Mouse (Mus musculus) left cerebral cortex, postnatal 4 days (tissue): ENCODE results near the gene Angptl1. TPM values are rescaled to one million over a fixed set of nuclear protein-coding genes. Genes with fewer than 3 reads are reported as not detected.

ENCODE experiments used
- DNase-seq: peaks from one replicate; pipeline ENCODE4 v3.0.0-alpha.2; 2022
- intact Hi-C: fragments of 180-260 bp; cut with DNase I; formaldehyde crosslinking; loops from one replicate; pipeline ENCODE4 v1.15.1; 2025
- total RNA-seq, 2 experiments: library from RNA; stranded (reverse); gene quantifications; 2 replicates each; pipeline ENCODE4 v1.2.3; 2021

Angptl1 gene
- total RNA-seq = under 1 TPM in 1 of 2 experiments, not detected in 1; 0.34 TPM

GRCm38 (mm10) chr1:156838177-156838576, at the start of gene Angptl1:
TSS of gene Angptl1 (plus strand) at chr1:156838562.
- no peak for DNase-seq
- intact Hi-C loops = no loop called here

- no peak for DNase-seq
- intact Hi-C loops = no loop called here
Measured at GRCm38 (mm10) chr1:156789844-156790490, 48.4 kb upstream of the Angptl1 start.

- DNase-seq = no peak
- intact Hi-C loops = no loop called here
Measured at GRCm38 (mm10) chr1:156796251-156796650, 42.1 kb upstream of the Angptl1 start.

DNA sequence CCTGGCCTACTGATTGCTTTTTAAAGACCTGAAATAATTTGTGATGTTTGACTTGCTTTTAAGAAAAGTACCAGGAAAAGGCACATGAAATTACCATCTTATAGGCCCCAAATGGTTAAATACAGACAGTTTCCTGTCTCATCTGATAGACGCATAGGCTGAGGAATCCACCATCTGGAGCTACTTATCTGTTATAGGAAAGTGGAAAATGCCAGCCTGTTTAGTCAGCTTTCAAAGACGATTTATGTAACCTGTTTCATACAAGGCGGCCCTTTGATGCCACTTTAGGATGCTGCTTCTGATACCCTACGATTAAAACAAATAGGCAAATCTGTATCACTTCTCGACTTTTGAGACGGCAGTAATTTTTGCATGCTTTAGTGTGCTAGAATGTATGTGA, 37.1 kb upstream of the Angptl1 start:
- intact Hi-C loops = no loop called here
- no peak for DNase-seq

DNA sequence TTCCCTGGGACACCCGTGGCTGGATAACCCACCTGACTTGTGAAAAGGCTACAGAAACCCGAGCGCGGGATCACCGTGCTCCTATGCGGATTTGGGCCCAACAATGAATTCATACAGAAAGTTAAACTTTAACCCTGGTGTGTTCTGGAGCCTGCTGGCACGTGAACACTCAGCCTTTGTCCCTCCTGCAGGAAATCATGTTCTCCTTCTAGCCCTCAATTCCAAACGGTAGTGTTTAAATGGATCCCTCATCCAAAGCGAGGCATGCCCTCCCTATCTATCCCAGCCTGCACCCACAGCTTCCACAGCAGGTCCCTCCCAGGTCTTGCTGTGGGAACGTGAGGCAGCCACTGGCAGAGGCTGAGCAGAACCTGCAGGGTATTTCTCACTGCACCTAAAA, 30.0 kb upstream of the Angptl1 start:
- no peak for DNase-seq
- intact Hi-C loops = no loop called here

- no peak for DNase-seq
- intact Hi-C loops = no loop called here
Measured at GRCm38 (mm10) chr1:156811928-156812327, 26.4 kb upstream of the Angptl1 start.

DNA sequence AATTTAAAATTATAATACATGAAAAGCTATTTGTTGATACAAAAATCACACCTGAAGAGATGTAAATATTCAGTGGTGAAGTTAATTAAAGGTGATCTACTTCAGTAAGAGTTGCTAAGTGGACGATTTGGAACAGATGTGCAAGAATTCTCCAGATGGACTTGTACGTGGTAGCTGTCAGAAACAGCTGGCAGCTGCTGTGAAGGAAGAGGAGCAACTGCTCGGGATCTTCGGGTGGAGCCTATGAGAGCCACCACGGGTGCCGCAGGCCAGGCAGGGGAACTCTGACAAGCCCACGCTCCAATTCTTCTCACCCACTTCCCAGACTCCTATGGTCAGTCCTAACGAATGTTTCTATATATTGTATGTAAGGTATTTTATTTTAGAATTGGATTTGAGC, 25.6 kb upstream of the Angptl1 start:
- intact Hi-C loops = no loop called here
- no peak for DNase-seq

DNA sequence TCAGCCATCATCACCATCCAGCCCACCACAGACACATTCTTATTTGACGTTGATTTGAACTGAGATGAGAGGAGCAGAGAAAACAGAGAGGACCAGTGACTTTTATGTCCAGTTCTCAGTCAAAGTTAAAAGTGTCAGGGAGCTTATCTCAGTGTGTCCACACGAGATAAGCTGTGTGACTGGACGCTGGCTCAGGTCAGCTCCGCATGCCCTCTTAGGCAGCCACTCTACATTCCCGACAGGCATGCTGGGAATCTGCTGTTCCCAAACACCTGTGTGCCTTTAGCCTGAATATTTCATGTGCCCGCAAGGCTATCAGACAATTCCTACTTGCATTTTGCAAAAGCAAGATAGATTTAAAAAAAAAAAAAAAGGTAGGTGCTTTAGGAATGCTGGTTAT, 24.9 kb upstream of the Angptl1 start:
- intact Hi-C loops = no loop called here
- no peak for DNase-seq

GRCm38 (mm10) chr1:156819236-156819635, 19.1 kb upstream of the Angptl1 start:
- intact Hi-C loops = no loop called here
- DNase-seq = no peak

DNA sequence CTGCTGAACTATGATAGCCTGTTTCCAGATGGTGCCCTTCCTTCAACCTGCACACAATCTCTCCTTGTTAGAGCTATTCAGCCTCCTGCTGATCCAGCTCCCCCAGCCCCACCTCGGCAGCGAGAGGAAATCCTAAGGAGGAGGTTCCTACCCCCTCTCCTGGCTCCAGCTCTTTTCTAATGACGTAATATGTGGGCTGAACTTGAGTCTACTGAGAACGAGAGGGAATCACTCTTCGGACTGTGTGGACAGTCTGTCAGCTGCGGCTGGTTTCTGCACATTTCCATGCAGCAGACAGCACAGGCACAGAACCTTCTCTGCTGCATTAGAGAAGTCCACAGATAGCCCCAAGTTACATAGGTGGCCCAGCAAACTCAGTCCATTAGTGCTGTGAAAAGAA, 333 bp downstream of the Angptl1 start:
- DNase-seq = peak; percentile 40
- intact Hi-C loops = no loop called here

DNA sequence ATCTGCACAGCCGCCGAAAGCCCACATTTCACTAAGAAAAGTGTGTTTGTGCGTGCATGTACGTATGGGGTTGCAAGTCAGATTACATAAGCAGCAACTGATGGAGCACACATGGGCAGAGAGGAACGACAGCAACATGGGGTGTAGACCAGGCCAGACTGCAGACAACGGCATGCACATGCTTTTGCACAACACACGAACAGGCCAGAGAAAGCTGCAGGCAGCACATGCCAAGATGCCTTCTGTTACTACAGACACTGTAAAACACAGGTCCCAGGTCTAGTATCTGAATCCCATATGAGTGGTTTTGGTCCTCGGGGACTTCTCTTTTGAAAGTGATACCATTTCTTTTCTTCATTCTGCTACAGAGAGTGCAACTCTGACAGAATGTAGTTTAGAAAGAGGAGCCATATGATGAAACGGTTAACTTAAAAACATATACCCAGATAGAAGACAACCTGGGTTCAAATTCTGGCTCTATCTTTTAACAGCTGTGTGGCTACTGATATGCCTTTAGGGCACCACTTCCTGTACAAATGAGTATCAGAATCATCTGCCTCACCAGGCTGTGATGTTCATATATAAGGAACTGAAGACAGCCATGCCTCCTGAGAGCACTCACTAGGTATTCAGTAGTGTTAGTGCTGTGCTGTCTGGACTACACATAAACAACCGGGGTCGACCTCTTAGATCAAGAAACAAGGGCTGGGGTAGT, 3.4 kb downstream of the Angptl1 start:
- DNase-seq = peak; percentile 4
- intact Hi-C loops = no loop called here

DNA sequence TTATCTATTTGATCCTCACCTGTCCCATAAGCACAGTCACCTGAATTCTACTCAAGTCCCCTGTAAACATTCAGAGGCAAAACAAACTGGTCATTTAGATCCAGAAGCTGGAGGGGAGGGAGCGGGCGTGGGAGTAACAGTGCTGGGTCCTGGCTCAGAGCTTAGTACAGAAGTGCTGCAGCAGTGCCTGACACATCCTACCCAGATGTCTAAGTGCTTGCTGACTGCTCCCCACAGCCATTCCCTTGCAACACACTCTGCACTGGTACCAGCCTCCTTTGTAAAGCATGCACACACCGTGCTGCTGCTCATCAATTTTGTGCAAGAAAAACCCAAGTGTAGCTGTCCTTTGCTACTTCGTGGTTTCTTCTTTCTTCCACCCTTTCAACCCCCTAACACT, 8.7 kb downstream of the Angptl1 start:
- DNase-seq = no peak
- intact Hi-C loops = no loop called here

DNA sequence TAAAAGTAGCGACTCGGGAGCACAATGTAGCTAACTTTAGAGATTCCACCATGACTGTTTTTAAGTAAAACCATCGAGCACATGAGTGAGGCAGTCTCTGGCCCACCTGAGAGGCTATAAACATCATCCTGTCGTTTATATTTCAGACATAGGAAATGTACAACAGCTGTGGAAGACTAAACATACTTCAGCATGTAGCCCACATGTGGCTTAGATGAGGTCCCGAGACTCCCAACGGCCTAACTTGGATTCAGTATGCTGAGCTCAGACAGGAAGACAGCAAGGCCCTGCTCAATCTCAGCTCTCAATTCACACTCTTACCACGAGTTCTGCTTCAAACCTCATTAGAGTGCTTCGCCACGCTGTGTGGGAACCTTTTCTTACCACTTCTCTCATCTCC, 14.0 kb downstream of the Angptl1 start:
- intact Hi-C loops = no loop called here
- DNase-seq = no peak

GRCm38 (mm10) chr1:156852872-156853271, 14.5 kb downstream of the Angptl1 start:
- no peak for DNase-seq
- intact Hi-C loops = no loop called here

GRCm38 (mm10) chr1:156854558-156854957, 16.2 kb downstream of the Angptl1 start:
- DNase-seq = no peak
- intact Hi-C loops = no loop called here

GRCm38 (mm10) chr1:156856666-156857065, 18.3 kb downstream of the Angptl1 start:
- intact Hi-C loops = no loop called here
- DNase-seq = no peak

DNA sequence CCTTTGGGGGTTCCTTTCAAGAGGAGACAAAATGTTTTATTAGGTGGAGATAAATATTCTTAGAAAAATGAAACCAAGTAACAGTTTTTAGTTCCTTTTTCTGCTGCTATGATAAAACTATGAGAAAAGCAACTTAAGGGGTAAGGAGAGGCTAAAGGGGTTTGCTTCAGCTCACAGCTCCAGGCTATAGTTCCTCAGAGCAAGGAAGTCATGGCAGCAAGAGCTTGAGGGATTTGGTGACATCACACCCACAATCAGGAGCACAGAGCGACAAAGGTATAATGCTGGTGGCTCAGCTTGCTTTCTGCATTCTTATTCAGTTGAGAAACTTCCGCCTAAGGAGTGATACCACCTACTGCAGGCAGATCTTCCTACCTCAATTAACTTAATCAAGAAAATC, 20.8 kb downstream of the Angptl1 start:
- DNase-seq = no peak
- intact Hi-C loops = no loop called here

DNA sequence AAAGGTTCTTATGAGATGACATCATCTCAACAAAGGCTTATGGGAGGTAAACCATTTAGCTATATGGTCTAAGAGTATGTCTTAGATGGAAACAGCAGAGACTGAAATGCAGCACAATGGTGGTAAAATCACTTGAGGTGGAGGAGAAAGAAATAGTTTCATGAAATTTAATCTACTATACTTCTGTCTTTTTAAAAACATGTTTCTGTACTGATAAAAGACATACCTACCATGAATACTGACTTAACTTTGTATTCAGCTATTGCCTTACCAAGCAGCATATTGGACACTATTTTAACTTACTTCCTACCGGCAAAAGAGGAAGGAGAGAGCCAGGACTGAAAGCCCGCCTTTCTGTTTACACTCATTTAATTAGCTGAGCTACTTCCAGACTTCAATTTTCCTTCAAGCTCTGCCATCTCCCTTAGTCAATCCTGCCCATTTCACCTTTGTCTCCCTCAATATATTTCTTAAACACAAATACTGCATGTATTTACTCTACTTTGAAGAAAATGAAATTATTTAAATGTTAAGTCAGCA, 21.4 kb downstream of the Angptl1 start:
- no peak for DNase-seq
- intact Hi-C loops = no loop called here

GRCm38 (mm10) chr1:156860266-156860665, 21.9 kb downstream of the Angptl1 start:
- intact Hi-C loops = no loop called here
- no peak for DNase-seq

DNA sequence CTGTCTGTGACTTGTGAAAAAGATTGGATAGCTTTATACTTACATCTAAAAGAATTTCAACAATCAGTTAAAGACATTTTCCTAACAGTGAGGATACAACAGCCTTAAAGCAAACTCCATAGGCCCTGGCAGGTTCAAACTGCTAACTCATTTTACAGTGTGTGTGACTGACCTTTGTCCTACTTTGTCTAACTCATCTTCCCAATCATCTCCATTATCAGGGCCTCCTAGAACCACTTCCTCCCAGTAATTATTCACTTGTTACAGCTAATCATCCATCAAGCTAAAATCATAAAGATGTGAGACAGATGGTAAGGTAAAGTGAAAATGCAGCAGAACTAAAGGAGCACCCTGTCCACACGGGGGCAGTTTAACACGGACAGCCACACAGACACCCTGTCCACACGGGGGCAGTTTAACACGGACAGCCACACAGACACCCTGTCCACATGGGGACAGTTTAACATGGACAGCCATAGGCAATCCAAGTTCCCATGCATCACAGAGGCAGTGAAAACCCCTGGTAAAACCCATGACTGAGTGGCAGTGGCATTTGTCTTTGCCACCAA, 23.2 kb downstream of the Angptl1 start:
- intact Hi-C loops = no loop called here
- DNase-seq = no peak

DNA sequence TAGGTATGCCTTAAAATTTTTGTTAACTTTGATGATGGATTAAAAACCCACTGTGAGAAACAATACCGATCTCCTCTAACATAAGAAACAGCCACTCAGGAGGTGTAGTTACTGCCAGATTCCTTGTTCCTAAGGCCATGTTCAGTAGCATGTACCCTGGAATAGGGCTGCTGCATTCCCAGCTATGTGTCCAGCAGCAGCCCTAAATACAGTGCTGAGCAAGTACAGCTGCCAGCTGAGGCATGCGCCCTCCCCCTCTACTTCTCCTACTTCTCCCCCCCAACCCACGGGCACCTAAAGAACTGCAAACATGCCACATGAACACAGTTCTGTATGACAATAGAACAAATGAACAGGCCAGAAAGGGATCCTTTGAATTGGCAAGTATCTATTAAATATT, 25.4 kb downstream of the Angptl1 start:
- no peak for DNase-seq
- intact Hi-C loops = no loop called here

DNA sequence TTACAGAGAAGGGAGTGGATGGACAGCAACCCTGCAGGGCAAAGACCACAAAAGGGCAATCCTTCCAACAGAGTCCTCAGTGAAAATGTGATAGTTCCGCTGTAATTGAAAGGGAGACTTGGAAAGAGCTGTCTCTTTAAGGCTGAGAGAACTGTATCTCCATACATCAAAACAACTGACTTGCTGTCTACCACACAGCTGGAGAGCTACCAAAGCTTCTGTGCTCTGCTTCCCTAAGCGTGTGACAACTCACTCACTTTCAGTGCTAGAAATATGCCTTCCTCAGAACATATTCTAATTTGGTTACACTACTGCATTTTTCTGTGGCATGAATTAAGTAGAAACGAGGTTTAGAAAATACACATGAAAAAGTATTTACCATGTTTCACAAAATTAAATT, 25.9 kb downstream of the Angptl1 start:
- DNase-seq = no peak
- intact Hi-C loops = no loop called here
